Mouse (Mus musculus) MEL (cell line): Measurements from ENCODE around the gene Dop1a. TPM values are rescaled to one million over a fixed set of nuclear protein-coding genes. Genes with fewer than 3 reads are reported as not detected.

ENCODE experiments used
- DNase-seq: peaks from one replicate; pipeline ENCODE4 v3.0.0; 2011; ENCODE audit warnings: low read depth, low spot score
- H3K27ac ChIP-seq: 2 replicates; pipeline ENCODE4 v1.5.1; 2012; ENCODE audit warnings: low read depth, mild to moderate bottlenecking, control low read depth, low read length, moderate library complexity; ENCODE audit not compliant: control insufficient read depth
- H3K27me3 ChIP-seq, 2 experiments: fragments of 150-350 bp in 1 of 2; sonication (generic) in 1 of 2; 2 replicates each; pipeline ENCODE4 v1.6.1; 2012; ENCODE audit warnings: low read length in 2 of 2, mild to moderate bottlenecking in 2 of 2, improper control_type of control experiment in 1 of 2, moderate library complexity in 1 of 2; ENCODE audit not compliant: insufficient read depth in 2 of 2, control insufficient read depth in 1 of 2
- H3K36me3 ChIP-seq, 2 experiments: 2 replicates each; pipeline ENCODE4 v1.6.1; 2012 to 2014; ENCODE audit warnings: low read length in 2 of 2, improper control_type of control experiment in 1 of 2, inconsistent platforms in 1 of 2, mild to moderate bottlenecking in 1 of 2; ENCODE audit not compliant: insufficient read depth in 2 of 2, control insufficient read depth in 1 of 2
- H3K4me1 ChIP-seq, 2 experiments: fragments of 150-350 bp in 1 of 2; sonication (generic) in 1 of 2; 2 replicates each; pipeline ENCODE4 v1.6.1; 2012; ENCODE audit warnings: low read length in 2 of 2, improper control_type of control experiment in 1 of 2, mild to moderate bottlenecking in 1 of 2; ENCODE audit not compliant: insufficient read depth in 2 of 2, control insufficient read depth in 1 of 2
- H3K4me3 ChIP-seq, 2 experiments: fragments of 150-350 bp in 1 of 2; sonication (generic) in 1 of 2; 2 replicates each; pipeline ENCODE4 v1.5.1; 2012; ENCODE audit warnings: low read depth in 2 of 2, low read length in 2 of 2, mild to moderate bottlenecking in 2 of 2, moderate library complexity in 2 of 2, control low read depth in 1 of 2, improper control_type of control experiment in 1 of 2; ENCODE audit not compliant: control insufficient read depth in 1 of 2, insufficient read depth in 1 of 2
- H3K79me2 ChIP-seq: 2 replicates; pipeline ENCODE4 v1.6.1; 2012; ENCODE audit warnings: mild to moderate bottlenecking, low read length, moderate library complexity; ENCODE audit not compliant: control insufficient read depth, poor library complexity, insufficient read depth
- H3K9ac ChIP-seq: 2 replicates; pipeline ENCODE4 v1.6.1; 2012; ENCODE audit warnings: low read depth, mild to moderate bottlenecking, control low read depth, low read length, moderate library complexity; ENCODE audit not compliant: control insufficient read depth, poor library complexity, severe bottlenecking
- H3K9me3 ChIP-seq: fragments of 150-350 bp; sonication (generic); replicated peaks from 2 replicates; pipeline ENCODE4 v1.6.1; 2012; ENCODE audit warnings: mild to moderate bottlenecking, low read length, improper control_type of control experiment, moderate library complexity; ENCODE audit not compliant: insufficient read depth
- BHLHE40 ChIP-seq: IDR thresholded peaks from 2 replicates; pipeline ENCODE4 v1.6.1; 2012; ENCODE audit warnings: low read depth, mild to moderate bottlenecking, inconsistent platforms, low read length, improper control_type of control experiment, borderline replicate concordance
- CTCF ChIP-seq, 3 experiments: IDR thresholded peaks in 2 of 3; conservative IDR thresholded peaks in 1 of 3; 2 replicates each; pipeline ENCODE4 v1.5.1; 2011 to 2012; ENCODE audit warnings: low read length in 3 of 3, low read depth in 2 of 3, mild to moderate bottlenecking in 2 of 3, improper control_type of control experiment in 1 of 3, inconsistent platforms in 1 of 3, mixed read lengths in 1 of 3, moderate library complexity in 1 of 3; ENCODE audit not compliant: control insufficient read depth in 1 of 3, insufficient read depth in 1 of 3, poor library complexity in 1 of 3, severe bottlenecking in 1 of 3
- ETS1 ChIP-seq: IDR thresholded peaks from 2 replicates; pipeline ENCODE4 v1.6.1; 2012; ENCODE audit warnings: low read depth, mild to moderate bottlenecking, inconsistent platforms, low read length, improper control_type of control experiment, moderate library complexity
- KAT2A ChIP-seq: conservative IDR thresholded peaks from 2 replicates; pipeline ENCODE4 v1.6.1; 2012; ENCODE audit warnings: low read depth, low read length, improper control_type of control experiment, inconsistent platforms
- MAZ ChIP-seq: IDR thresholded peaks from 2 replicates; pipeline ENCODE4 v1.6.1; 2012; ENCODE audit warnings: low read depth, mild to moderate bottlenecking, inconsistent platforms, low read length, improper control_type of control experiment
- MEF2A ChIP-seq: IDR thresholded peaks from 2 replicates; pipeline ENCODE4 v1.6.1; 2014; ENCODE audit warnings: low read depth, mild to moderate bottlenecking, inconsistent platforms, low read length, improper control_type of control experiment; ENCODE audit not compliant: poor library complexity, insufficient replicate concordance, severe bottlenecking; ENCODE audit errors: extremely low read depth
- MXI1 ChIP-seq: IDR thresholded peaks from 2 replicates; pipeline ENCODE4 v1.6.1; 2011; ENCODE audit warnings: mild to moderate bottlenecking, low read depth, low read length, improper control_type of control experiment
- MYB ChIP-seq: IDR thresholded peaks from 2 replicates; pipeline ENCODE4 v1.6.1; 2011; ENCODE audit warnings: mild to moderate bottlenecking, low read depth, low read length, improper control_type of control experiment
- MYC ChIP-seq: IDR thresholded peaks from 2 replicates; pipeline ENCODE4 v1.6.1; 2011; ENCODE audit warnings: low read depth, mild to moderate bottlenecking, low read length, improper control_type of control experiment, moderate library complexity
- POLR2A ChIP-seq, 2 experiments: IDR thresholded peaks; 2 replicates each; pipeline ENCODE4 v1.6.1; 2011 to 2012; ENCODE audit warnings: low read length in 2 of 2, mild to moderate bottlenecking in 2 of 2, control low read depth in 1 of 2, improper control_type of control experiment in 1 of 2, low read depth in 1 of 2, moderate library complexity in 1 of 2; ENCODE audit not compliant: control insufficient read depth in 1 of 2, insufficient read depth in 1 of 2, poor library complexity in 1 of 2
- POLR2AphosphoS2 ChIP-seq: IDR thresholded peaks from 2 replicates; pipeline ENCODE4 v1.6.1; 2011; ENCODE audit warnings: low read length, improper control_type of control experiment
- POLR2AphosphoS5 ChIP-seq: IDR thresholded peaks from 2 replicates; pipeline ENCODE4 v1.6.1; 2012; ENCODE audit warnings: low read depth, borderline replicate concordance, mild to moderate bottlenecking, inconsistent platforms, low read length, moderate library complexity, mixed read lengths
- RAD21 ChIP-seq: IDR thresholded peaks from 2 replicates; pipeline ENCODE4 v1.6.1; 2011; ENCODE audit warnings: mild to moderate bottlenecking, low read depth, low read length, improper control_type of control experiment
- RCOR1 ChIP-seq: IDR thresholded peaks from 2 replicates; pipeline ENCODE4 v1.6.1; 2012; ENCODE audit warnings: low read depth, mild to moderate bottlenecking, inconsistent platforms, low read length, improper control_type of control experiment
- SMC3 ChIP-seq: IDR thresholded peaks from 2 replicates; pipeline ENCODE4 v1.6.1; 2011; ENCODE audit warnings: low read depth, low read length, improper control_type of control experiment
- TAL1 ChIP-seq: IDR thresholded peaks from 2 replicates; pipeline ENCODE4 v1.6.1; 2012; ENCODE audit warnings: mild to moderate bottlenecking, inconsistent platforms, low read length, moderate library complexity, mixed read lengths
- TBP ChIP-seq: IDR thresholded peaks from 2 replicates; pipeline ENCODE4 v1.8.0; 2011; ENCODE audit warnings: low read depth, low read length, improper control_type of control experiment
- TCF12 ChIP-seq: IDR thresholded peaks from 2 replicates; pipeline ENCODE4 v1.6.1; 2014; ENCODE audit warnings: low read depth, mild to moderate bottlenecking, inconsistent platforms, low read length, improper control_type of control experiment, moderate library complexity
- UBTF ChIP-seq: IDR thresholded peaks from 2 replicates; pipeline ENCODE4 v1.6.1; 2012; ENCODE audit warnings: low read depth, mild to moderate bottlenecking, inconsistent platforms, low read length, improper control_type of control experiment, moderate library complexity, borderline replicate concordance; ENCODE audit not compliant: insufficient read depth
- USF1 ChIP-seq: IDR thresholded peaks from 2 replicates; pipeline ENCODE4 v1.6.1; 2014; ENCODE audit warnings: low read depth, mild to moderate bottlenecking, inconsistent platforms, low read length, improper control_type of control experiment, moderate library complexity
- ZC3H11A ChIP-seq: IDR thresholded peaks from 2 replicates; pipeline ENCODE4 v1.6.1; 2012; ENCODE audit warnings: low read depth, mild to moderate bottlenecking, inconsistent platforms, low read length, improper control_type of control experiment
- ZKSCAN1 ChIP-seq: IDR thresholded peaks from 2 replicates; pipeline ENCODE4 v1.6.1; 2012; ENCODE audit warnings: low read depth, mild to moderate bottlenecking, inconsistent platforms, low read length, improper control_type of control experiment, moderate library complexity
- ZMIZ1 ChIP-seq: IDR thresholded peaks from 2 replicates; pipeline ENCODE4 v1.6.1; 2012; ENCODE audit warnings: low read depth, mild to moderate bottlenecking, inconsistent platforms, low read length, improper control_type of control experiment, moderate library complexity
- polyA plus RNA-seq, 2 experiments: library from polyadenylated mRNA; stranded (reverse) in 1 of 2; unstranded in 1 of 2; fragments of >175 nt in 1 of 2; fragments of >200 nt in 1 of 2; gene quantifications; 2 replicates each; pipeline versions ENCODE4 v1.2.1 to v1.2.4; 2012; ENCODE audit warnings: low replicate concordance in 2 of 2, low read depth in 1 of 2; ENCODE audit not compliant: insufficient read length in 2 of 2, insufficient read depth in 1 of 2, missing spikeins in 1 of 2
- total RNA-seq: library from RNA; depleted of rRNA; stranded (reverse); fragments of 300-350 nt; gene quantifications from 2 replicates; pipeline ENCODE4 v1.2.3, GENCODE M21; 2012

Dop1a gene
- total and polyA plus RNA-seq, 3 experiments: 15.0 to 16.8 TPM; not detected in 1

DNA sequence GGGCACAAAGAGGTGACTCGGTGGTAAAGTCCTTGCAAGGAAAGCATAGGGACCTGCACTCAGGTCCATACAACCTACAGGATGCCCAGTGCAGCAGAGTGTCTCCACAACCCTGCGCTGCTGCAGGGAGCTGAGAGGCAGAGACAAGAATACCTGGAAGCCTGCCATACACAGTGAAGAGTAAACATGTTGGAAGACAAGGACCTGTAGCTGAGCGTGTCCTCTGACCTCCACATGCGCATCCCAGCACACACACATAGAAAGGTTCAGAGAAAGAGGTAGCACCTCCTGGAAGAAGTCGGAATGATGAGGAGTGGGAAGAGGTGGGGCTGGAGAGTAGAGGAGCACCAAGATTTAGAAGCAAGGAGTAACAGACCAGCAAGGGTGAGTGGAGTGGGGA is 67.1 kb downstream of the Dop1a start:
- Histone ChIP-seq H3K4me1 (no peaks in the 10 kb centered on the region), H3K27me3 (no peaks in the 10 kb centered on the region), H3K79me2 (no peaks in the 10 kb centered on the region), H3K4me3 (no peak overlapping the region), H3K9me3 (no peaks in the 10 kb centered on the region), H3K36me3 (peaks cover 0 to 5% of the 10 kb centered on the region in 2 experiments; a peak in 2 of 4 replicates), H3K27ac (no peak overlapping the region), H3K9ac (no peak overlapping the region)
- TF ChIP-seq MXI1 (no peak), MAZ (no peak), SMC3 (no peak), TCF12 (no peak), ETS1 (no peak), POLR2AphosphoS5 (no peak), RCOR1 (no peak), MYC (no peak), MYB (no peak), ZMIZ1 (no peak), UBTF (no peak), TBP (no peak), MEF2A (no peak), POLR2A (IDR thresholded peaks at IDR 0.05; ENCODE audit: control insufficient read depth in 1 of 2, insufficient read depth in 1 of 2, low read depth in 1 of 2, low read length in 2 of 2, poor library complexity in 1 of 2) (no peak)
- no peak for DNase-seq

DNA sequence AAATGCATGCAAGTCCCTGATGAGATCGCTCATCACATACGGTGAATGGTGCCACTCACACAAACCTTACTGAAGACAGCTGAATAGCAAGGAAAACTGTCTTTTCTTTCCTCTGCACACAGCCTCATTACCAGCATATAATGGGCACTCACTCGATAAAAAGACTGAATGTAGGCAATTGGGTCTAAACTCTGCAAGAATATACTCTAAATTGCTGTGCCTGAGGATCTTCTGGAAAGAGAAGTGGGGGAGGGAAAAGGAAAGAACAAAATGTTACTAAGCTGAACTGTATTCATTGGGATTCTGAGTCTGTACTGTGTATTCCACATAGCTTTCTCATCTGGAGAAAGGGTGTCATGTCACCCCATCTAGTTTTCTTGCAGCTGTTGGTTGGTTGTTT is 76.5 kb downstream of the Dop1a start:
- no peak overlapping the region for H3K4me3 ChIP-seq
- H3K79me2 ChIP-seq: no peaks in the 10 kb centered on the region
- H3K27ac ChIP-seq: no peak overlapping the region
- no peak overlapping the region for H3K9ac ChIP-seq
- no peaks in the 10 kb centered on the region for H3K4me1 ChIP-seq
- H3K9me3 ChIP-seq: no peaks in the 10 kb centered on the region
- no peaks in the 10 kb centered on the region for H3K27me3 ChIP-seq
- H3K36me3 ChIP-seq: peaks cover 0 to 7% of the 10 kb centered on the region in 2 experiments; a peak in 2 of 4 replicates
- TF ChIP-seq RAD21 (no peak), POLR2AphosphoS2 (no peak), CTCF (IDR thresholded peaks at IDR 0.05 in 2 of 3, conservative IDR thresholded peaks at IDR 0.05 in 1 of 3; ENCODE audit: control insufficient read depth in 1 of 3, insufficient read depth in 1 of 3, low read depth in 2 of 3, low read length in 3 of 3, poor library complexity in 1 of 3, severe bottlenecking in 1 of 3) (no peak), BHLHE40 (no peak), KAT2A (no peak), ZKSCAN1 (no peak), USF1 (no peak), TAL1 (no peak), MAZ (no peak), ZC3H11A (no peak)
- TF ChIP-seq, all 39 proteins: peak for 0
- no peak for DNase-seq
